Mouse (Mus musculus) cerebral cortex, adult 2 months (tissue): ENCODE results near the gene Atp6v0a1.

Experiments
- WGBS: fragments of 180-500 bp; shearing (Covaris S2); methylation state at CpG from one replicate; pipeline ENCODE4 v1.1.7; 2018; 5-methylcytosine and 5-hydroxymethylcytosine counted together

The Atp6v0a1 gene

GRCm38 (mm10) chr11:100981236-100981635 lies 28.0 kb upstream of the Atp6v0a1 start:
- 84% methylated on average over 3 of the region's 3 CpGs for WGBS

GRCm38 (mm10) chr11:100982087-100982486 lies 27.2 kb upstream of the Atp6v0a1 start:
- WGBS: 60% methylated on average over 8 of the region's 8 CpGs

- 4% methylated on average over 20 of the region's 20 CpGs for WGBS
Measured at GRCm38 (mm10) chr11:100983125-100983777, 26.0 kb upstream of the Atp6v0a1 start.

GRCm38 (mm10) chr11:100983778-100984131 lies 25.5 kb upstream of the Atp6v0a1 start:
- WGBS: 79% methylated on average over 7 of the region's 7 CpGs

GRCm38 (mm10) chr11:100985607-100986006 lies 23.6 kb upstream of the Atp6v0a1 start:
- 65% methylated on average over 3 of the region's 3 CpGs for WGBS

- WGBS: 85% methylated on average over 3 of the region's 3 CpGs
Measured at GRCm38 (mm10) chr11:100988674-100989073, 20.6 kb upstream of the Atp6v0a1 start.

- WGBS: 75% methylated on average over 2 of the region's 2 CpGs
Measured at GRCm38 (mm10) chr11:100989666-100990065, 19.6 kb upstream of the Atp6v0a1 start.

- 45% methylated on average over 6 of the region's 6 CpGs for WGBS
Measured at GRCm38 (mm10) chr11:100991027-100991534, 18.2 kb upstream of the Atp6v0a1 start.

GRCm38 (mm10) chr11:100993437-100993836 lies 15.8 kb upstream of the Atp6v0a1 start:
- WGBS: 91% methylated on average over 2 of the region's 2 CpGs

GRCm38 (mm10) chr11:100994233-100994632 lies 15.0 kb upstream of the Atp6v0a1 start:
- 47% methylated on average over 9 of the region's 9 CpGs for WGBS

- 75% methylated on average over 5 of the region's 5 CpGs for WGBS
Measured at GRCm38 (mm10) chr11:100994655-100995054, 14.6 kb upstream of the Atp6v0a1 start.

GRCm38 (mm10) chr11:100996501-100996900 lies 12.8 kb upstream of the Atp6v0a1 start:
- WGBS: 79% methylated on average over 4 of the region's 4 CpGs

- WGBS: 95% methylated on average over 2 of the region's 2 CpGs
Measured at GRCm38 (mm10) chr11:100998836-100999235, 10.4 kb upstream of the Atp6v0a1 start.

GRCm38 (mm10) chr11:100999254-100999653 lies 10.0 kb upstream of the Atp6v0a1 start:
- 84% methylated on average over 3 of the region's 3 CpGs for WGBS

GRCm38 (mm10) chr11:101001875-101002552 lies 7.2 kb upstream of the Atp6v0a1 start:
- 77% methylated on average over 5 of the region's 6 CpGs for WGBS

- 60% methylated on average over 3 of the region's 3 CpGs for WGBS
Measured at GRCm38 (mm10) chr11:101003025-101003685, 6.1 kb upstream of the Atp6v0a1 start.

- 30% methylated on average over 14 of the region's 14 CpGs for WGBS
Measured at GRCm38 (mm10) chr11:101008206-101009045, 826 bp upstream of the Atp6v0a1 start.

GRCm38 (mm10) chr11:101009888-101010784 lies 884 bp downstream of the Atp6v0a1 start:
- 2% methylated on average over 29 of the region's 29 CpGs for WGBS

- 44% methylated on average over 6 of the region's 6 CpGs for WGBS
Measured at GRCm38 (mm10) chr11:101011641-101012040, 2.4 kb downstream of the Atp6v0a1 start.

- 44% methylated on average over 12 of the region's 12 CpGs for WGBS
Measured at GRCm38 (mm10) chr11:101023371-101023770, 14.1 kb downstream of the Atp6v0a1 start.

GRCm38 (mm10) chr11:101024001-101024400 lies 14.7 kb downstream of the Atp6v0a1 start:
- WGBS: 61% methylated on average over 4 of the region's 4 CpGs
